Mouse (Mus musculus) E14TG2a.4 (cell line): Measurements from ENCODE around the gene Nos1ap.

Experiments used
- CTCF ChIP-seq: conservative IDR thresholded peaks from 2 replicates; pipeline ENCODE4 v1.5.1; 2014; ENCODE audit warnings: low read length
- NANOG ChIP-seq: IDR thresholded peaks from 2 replicates; pipeline ENCODE4 v1.6.1; 2014; ENCODE audit warnings: borderline replicate concordance, low read length, mixed read lengths
- POU5F1 ChIP-seq: IDR thresholded peaks from 2 replicates; pipeline ENCODE4 v1.6.1; 2014; ENCODE audit warnings: low read length, borderline replicate concordance

- no peak for TF ChIP-seq CTCF
- TF ChIP-seq NANOG = no peak
- no peak for TF ChIP-seq POU5F1
These were observed 134.3 kb downstream of the Nos1ap start for GRCm38 (mm10) chr1:170455387-170455786.
